Mouse (Mus musculus) liver, postnatal 0 days (tissue): ENCODE measurements around the gene Ier5.

Experiments
- CTCF ChIP-seq: sonication (generic); IDR thresholded peaks from 2 replicates; pipeline ENCODE4 v1.5.1; 2016; ENCODE audit warnings: antibody characterized with exemption, low read depth
- EP300 ChIP-seq: IDR thresholded peaks from 2 replicates; pipeline ENCODE4 v1.6.1; 2016; ENCODE audit warnings: antibody characterized with exemption, low read depth, mild to moderate bottlenecking

DNA sequence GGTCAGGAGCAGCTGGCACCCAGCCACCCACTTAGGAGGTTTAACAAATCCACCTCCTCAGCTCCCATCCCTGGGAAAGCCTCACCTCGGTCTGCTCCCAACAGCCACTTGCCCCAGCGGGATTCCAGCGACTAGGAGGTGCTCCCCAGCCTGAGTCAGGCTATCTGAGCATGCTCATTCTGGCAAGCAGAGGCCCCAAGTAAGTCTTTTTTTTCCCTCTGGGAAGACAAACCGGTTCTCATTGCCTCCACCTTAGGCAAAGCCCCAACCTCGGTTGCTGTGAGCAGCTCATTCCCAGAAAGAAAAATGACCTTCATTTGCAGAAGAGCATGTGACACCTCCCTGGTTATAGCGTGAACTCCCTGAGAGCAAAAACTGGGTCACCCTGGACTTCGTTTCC is 29.7 kb downstream of the Ier5 start:
- TF ChIP-seq CTCF = no peak
- no peak for TF ChIP-seq EP300
